8 mouse cellular contexts compared by ENCODE assay signal in genomic region chr12:59010482-59010881, GRCm38 (mm10). TPM values are rescaled to one million over a fixed set of nuclear protein-coding genes. Genes with fewer than 3 reads are reported as not detected.
DNase-seq lines count a peak whose midpoint lies in the region; ATAC-seq and TF ChIP-seq lines count a peak whose summit lies in the region.

No protein-coding gene starts in this region.

- WGBS in limb, embryonic 13.5 days = 61% methylated on average over 2 of the region's 2 CpGs
- WGBS in neural tube, embryonic 12.5 days = 69% methylated on average over 2 of the region's 2 CpGs

- no peaks in the 10 kb centered on the region for H3K9me3 ChIP-seq in erythroblast, embryonic 14.5 days (ENCODE audit: control insufficient read depth, low read length)
- H3K9me3 ChIP-seq in limb, embryonic 13.5 days = no peaks in the 10 kb centered on the region
- no peaks in the 10 kb centered on the region for H3K9me3 ChIP-seq in neural tube, embryonic 12.5 days

- H3K9ac ChIP-seq in limb, embryonic 13.5 days = peak overlapping the region; percentile 91
- H3K9ac ChIP-seq in neural tube, embryonic 12.5 days = no peak overlapping the region

- TF ChIP-seq CTCF in embryonic fibroblast, embryonic 13.5 days (IDR thresholded peaks at IDR 0.05; ENCODE audit: borderline replicate concordance, insufficient read depth, low read length) = no peak

- peaks cover 32% of the 10 kb centered on the region for H3K36me3 ChIP-seq in erythroblast, embryonic 14.5 days (ENCODE audit: control insufficient read depth)
- H3K36me3 ChIP-seq in limb, embryonic 13.5 days = peaks cover 23% of the 10 kb centered on the region
- peaks cover 15% of the 10 kb centered on the region for H3K36me3 ChIP-seq in neural tube, embryonic 12.5 days

- DNase-seq in CD4-positive, CD25-positive, alpha-beta regulatory T cell, adult 2 months (ENCODE audit: low read depth, low spot score) = peak; percentile 66
- DNase-seq in urinary bladder, postnatal 10 days (ENCODE audit: low spot score) = no peak
- DNase-seq in frontal cortex, postnatal 14 days (ENCODE audit: low spot score in 2 of 2) = no peak

- no peak for ATAC-seq in erythroblast, adult 5-6 weeks (replicated peaks; ENCODE audit: low FRiP score, poor library complexity, severe bottlenecking)
- ATAC-seq in limb, embryonic 13.5 days (ENCODE audit: low FRiP score, low read depth) = no peak
- ATAC-seq in neural tube, embryonic 12.5 days (ENCODE audit: low FRiP score, low read depth) = no peak

- H3K27ac ChIP-seq in embryonic fibroblast, embryonic 13.5 days (ENCODE audit: insufficient read depth, low read length) = no peak overlapping the region
- no peak overlapping the region for H3K27ac ChIP-seq in limb, embryonic 13.5 days
- H3K27ac ChIP-seq in neural tube, embryonic 12.5 days = no peak overlapping the region

- H3K4me2 ChIP-seq in limb, embryonic 13.5 days (replicated peaks) = peak overlapping the region; percentile 67
- peak overlapping the region; percentile 81 for H3K4me2 ChIP-seq in neural tube, embryonic 12.5 days (replicated peaks)

- no peak for TF ChIP-seq POLR2A in embryonic fibroblast, embryonic 13.5 days (IDR thresholded peaks at IDR 0.05; ENCODE audit: low read depth, low read length)

- H3K4me1 ChIP-seq in erythroblast, embryonic 14.5 days (ENCODE audit: control insufficient read depth) = peaks cover 38% of the 10 kb centered on the region
- peaks cover 8% of the 10 kb centered on the region; the same call in 1 of the 2 replicates for H3K4me1 ChIP-seq in embryonic fibroblast, embryonic 13.5 days (ENCODE audit: control insufficient read depth, insufficient read depth, low read length)
- peaks cover 32% of the 10 kb centered on the region for H3K4me1 ChIP-seq in limb, embryonic 13.5 days
- peaks cover 14% of the 10 kb centered on the region for H3K4me1 ChIP-seq in neural tube, embryonic 12.5 days

- peak overlapping the region; percentile 88 for H3K4me3 ChIP-seq in erythroblast, embryonic 14.5 days (replicated peaks)
- H3K4me3 ChIP-seq in embryonic fibroblast, embryonic 13.5 days (ENCODE audit: insufficient read depth, low read length) = peak overlapping the region; percentile 75
- peak overlapping the region; percentile 85 for H3K4me3 ChIP-seq in limb, embryonic 13.5 days
- H3K4me3 ChIP-seq in neural tube, embryonic 12.5 days = no peak overlapping the region

- H3K27me3 ChIP-seq in erythroblast, embryonic 14.5 days (ENCODE audit: control insufficient read depth) = no peaks in the 10 kb centered on the region
- H3K27me3 ChIP-seq in limb, embryonic 13.5 days = no peaks in the 10 kb centered on the region
- no peaks in the 10 kb centered on the region for H3K27me3 ChIP-seq in neural tube, embryonic 12.5 days (replicated peaks)

RNA-seq across cellular contexts. Expression of gene Sec23a, which starts 1.3 kb away (rescaled TPM):
- 0.37 and 0.60 TPM in 2 replicates for polyA plus RNA-seq in erythroblast, embryonic 14.5 days (2012)
- total RNA-seq in erythroblast, adult 5-6 weeks (2015; ENCODE audit: low replicate concordance) = 18.6 and 22.2 TPM in 2 replicates
- total RNA-seq in erythroblast, adult 5-6 weeks (2017; ENCODE audit: low replicate concordance) = 19.2 and 21.2 TPM in 2 replicates
- 165 and 169 TPM in 2 replicates for polyA plus RNA-seq in embryonic fibroblast, embryonic 13.5 days (2011; ENCODE audit: insufficient read length, low read depth, missing spikeins)
- 105 and 111 TPM in 2 replicates for polyA plus RNA-seq in limb, embryonic 13.5 days (2015; fragmentation: Nextera tagmentation; extraction: Ambion mirVana)
- 99.4 and 108 TPM in 2 replicates for polyA plus RNA-seq in neural tube, embryonic 12.5 days (2016; fragmentation: Nextera tagmentation; extraction: Ambion mirVana)

RNA-seq across cellular contexts. Expression of gene Gemin2, which starts 2.7 kb away (rescaled TPM):
- 0.40 and 0.54 TPM in 2 replicates for polyA plus RNA-seq in erythroblast, embryonic 14.5 days (2012)
- total RNA-seq in erythroblast, adult 5-6 weeks (2015; ENCODE audit: low replicate concordance) = 8.4 and 12.3 TPM in 2 replicates
- total RNA-seq in erythroblast, adult 5-6 weeks (2017; ENCODE audit: low replicate concordance) = 3.2 and 9.5 TPM in 2 replicates
- polyA plus RNA-seq in embryonic fibroblast, embryonic 13.5 days (2011; ENCODE audit: insufficient read length, low read depth, missing spikeins) = 10.3 and 11.4 TPM in 2 replicates
- 37.6 and 40.9 TPM in 2 replicates for polyA plus RNA-seq in limb, embryonic 13.5 days (2015; fragmentation: Nextera tagmentation; extraction: Ambion mirVana)
- 19.8 and 20.4 TPM in 2 replicates for polyA plus RNA-seq in neural tube, embryonic 12.5 days (2016; fragmentation: Nextera tagmentation; extraction: Ambion mirVana)

RNA-seq across cellular contexts. Expression of gene Trappc6b, which starts 50.8 kb away (rescaled TPM):
- polyA plus RNA-seq in erythroblast, embryonic 14.5 days (2012) = 9.5 and 10.4 TPM in 2 replicates
- total RNA-seq in erythroblast, adult 5-6 weeks (2015; ENCODE audit: low replicate concordance) = 12.3 and 19.0 TPM in 2 replicates
- total RNA-seq in erythroblast, adult 5-6 weeks (2017; ENCODE audit: low replicate concordance) = 29.1 and 35.3 TPM in 2 replicates
- 98.2 and 106 TPM in 2 replicates for polyA plus RNA-seq in embryonic fibroblast, embryonic 13.5 days (2011; ENCODE audit: insufficient read length, low read depth, missing spikeins)
- polyA plus RNA-seq in limb, embryonic 13.5 days (2015; fragmentation: Nextera tagmentation; extraction: Ambion mirVana) = 81.7 and 89.7 TPM in 2 replicates
- 118 and 121 TPM in 2 replicates for polyA plus RNA-seq in neural tube, embryonic 12.5 days (2016; fragmentation: Nextera tagmentation; extraction: Ambion mirVana)

RNA-seq across cellular contexts. Expression of gene Pnn, which starts 56.2 kb away (rescaled TPM):
- 5.0 and 5.9 TPM in 2 replicates for polyA plus RNA-seq in erythroblast, embryonic 14.5 days (2012)
- 22.3 and 24.5 TPM in 2 replicates for total RNA-seq in erythroblast, adult 5-6 weeks (2015; ENCODE audit: low replicate concordance)
- total RNA-seq in erythroblast, adult 5-6 weeks (2017; ENCODE audit: low replicate concordance) = 23.3 and 40.4 TPM in 2 replicates
- polyA plus RNA-seq in embryonic fibroblast, embryonic 13.5 days (2011; ENCODE audit: insufficient read length, low read depth, missing spikeins) = 71.0 and 84.6 TPM in 2 replicates
- 104 and 118 TPM in 2 replicates for polyA plus RNA-seq in limb, embryonic 13.5 days (2015; fragmentation: Nextera tagmentation; extraction: Ambion mirVana)
- polyA plus RNA-seq in neural tube, embryonic 12.5 days (2016; fragmentation: Nextera tagmentation; extraction: Ambion mirVana) = 109 and 112 TPM in 2 replicates

Comparison
In these comparisons a context has a peak if more than half of its experiments do, and no peak if none do; other contexts are left out.
1. RNA of gene Sec23a, which starts 1.3 kb away (polyA plus RNA-seq): 165 to 169 TPM in embryonic fibroblast, embryonic 13.5 days, 105 to 111 TPM in limb, embryonic 13.5 days and 99.4 to 108 TPM in neural tube, embryonic 12.5 days; 0.37 to 0.60 TPM in erythroblast, embryonic 14.5 days; every median in the first group is over 10 times any median in the second.